Mouse (Mus musculus): ENCODE data around the gene Bzw2. TPM values are rescaled to one million over a fixed set of nuclear protein-coding genes. Genes with fewer than 3 reads are reported as not detected.

Bzw2 gene
- 154 TPM for polyA plus RNA-seq (2017; shearing (Covaris generic))

DNA sequence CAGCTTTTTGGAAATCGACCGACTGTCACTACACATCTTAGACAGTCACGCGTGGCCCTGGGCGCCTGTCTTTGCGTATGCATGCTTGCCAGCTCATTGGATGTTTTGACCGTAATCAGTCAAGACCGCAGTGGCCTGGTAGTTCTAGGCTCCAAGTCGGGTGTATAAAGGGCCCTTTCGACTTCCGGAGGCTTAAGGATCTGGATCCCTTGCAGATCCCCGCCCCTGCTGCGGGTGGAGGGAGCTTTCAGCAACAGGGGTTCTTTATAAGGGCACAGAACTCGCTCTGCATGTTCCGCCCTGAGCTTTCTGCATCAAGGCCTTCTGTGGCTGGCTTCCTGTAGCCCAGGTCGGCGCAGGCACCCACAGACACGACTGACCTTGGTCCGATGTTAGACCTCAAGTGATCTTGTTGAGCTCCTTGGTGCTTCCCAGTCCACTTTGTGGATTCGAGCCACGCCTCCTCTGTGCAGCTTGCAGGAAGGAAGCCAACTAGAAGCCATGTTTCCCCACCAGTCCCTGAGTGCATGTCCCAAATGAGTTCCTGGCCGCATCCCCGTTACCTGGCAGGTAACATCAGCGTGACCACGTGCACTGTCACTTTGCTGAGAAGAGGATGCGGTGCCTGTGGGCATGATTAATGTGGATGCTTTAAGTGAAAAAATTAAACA is at the start of gene Bzw2:
Gene Bzw2 (minus strand): TSS at position 443 of the 671 bp plus-strand sequence.

GRCm38 (mm10) chr12:36156637-36157303 is 1.1 kb downstream of the Bzw2 start, which contains the start of gene Ankmy2:
Gene Ankmy2 (plus strand): TSS chr12:36157114.

GRCm38 (mm10) chr12:36042348-36042778 is 115.5 kb downstream of the Bzw2 start, which contains the start of gene Tspan13:
Gene Tspan13 (minus strand): TSS chr12:36042500.

Other genes starting within 250 kb of the Bzw2 start
- gene Agr3, start 232.5 kb downstream of the Bzw2 start, polyA plus RNA-seq (2017; shearing (Covaris generic)) = not detected
- not detected for gene Agr2, start 165.2 kb downstream of the Bzw2 start, polyA plus RNA-seq (2017; shearing (Covaris generic))
- gene Tspan13, start 115.6 kb downstream of the Bzw2 start, polyA plus RNA-seq (2017; shearing (Covaris generic)) = 142 TPM
- 26.2 TPM for gene Ankmy2, start 966 bp downstream of the Bzw2 start, polyA plus RNA-seq (2017; shearing (Covaris generic))
- not detected for gene Lrrc72, start 95.3 kb upstream of the Bzw2 start, polyA plus RNA-seq (2017; shearing (Covaris generic))
- gene Sostdc1, start 156.1 kb upstream of the Bzw2 start, polyA plus RNA-seq (2017; shearing (Covaris generic)) = 3.3 TPM
- gene Ispd, start 223.4 kb upstream of the Bzw2 start, polyA plus RNA-seq (2017; shearing (Covaris generic)) = 3.0 TPM
- gene D630036H23Rik, start 224.1 kb upstream of the Bzw2 start, polyA plus RNA-seq (2017; shearing (Covaris generic)) = 1.2 TPM

All from effector memory CD4-positive, alpha-beta T cell, adult 7 months (primary cell).